10 mouse cellular contexts compared by ENCODE assay signal in genomic region chr17:44351499-44352117, GRCm38 (mm10).
A peak's percentile ranks its signal among the peaks of the same experiment; 100 is the strongest.
DNase-seq lines count a peak whose midpoint lies in the region; ATAC-seq and TF ChIP-seq lines count a peak whose summit lies in the region.
"Had no signal": no experiment of that assay in that cellular context is flagged by ENCODE, and none has a peak within 500 bp of the region (broad histone marks: within the 10 kb centered on the region; RNA-seq: fewer than 3 reads in every experiment).

No protein-coding gene starts in this region.

- H3K9ac ChIP-seq in intestine, postnatal 0 days (ENCODE audit: low read depth, low read length), result 0 out of 2 replicates have a peak overlapping the region, but pooled peaks have one; percentile 11
- no peak overlapping the region for H3K9ac ChIP-seq in intestine, embryonic 15.5 days
- H3K9ac ChIP-seq in kidney, postnatal 0 days (ENCODE audit: low read depth, low read length), result no peak overlapping the region

- no peaks in the 10 kb centered on the region for H3K4me1 ChIP-seq in intestine, postnatal 0 days (replicated peaks; ENCODE audit: control insufficient read depth, insufficient read depth, low read length)
- no peaks in the 10 kb centered on the region for H3K4me1 ChIP-seq in intestine, embryonic 15.5 days (replicated peaks)
- H3K4me1 ChIP-seq in forebrain, embryonic 10.5 days, result peaks cover 26% of the 10 kb centered on the region
- H3K4me1 ChIP-seq in kidney, postnatal 0 days (replicated peaks; ENCODE audit: insufficient read depth, low read length), result 0 out of 2 replicates have a peak, but pooled peaks cover 5% of the 10 kb centered on the region

- no peaks in the 10 kb centered on the region for H3K27me3 ChIP-seq in intestine, postnatal 0 days (replicated peaks; ENCODE audit: control insufficient read depth, insufficient read depth, low read length)
- H3K27me3 ChIP-seq in intestine, embryonic 15.5 days (replicated peaks), result no peaks in the 10 kb centered on the region
- H3K27me3 ChIP-seq in forebrain, embryonic 10.5 days (ENCODE audit: poor library complexity, severe bottlenecking), result peaks cover 76% of the 10 kb centered on the region
- no peaks in the 10 kb centered on the region for H3K27me3 ChIP-seq in kidney, postnatal 0 days (ENCODE audit: insufficient read depth, low read length)

- no peaks in the 10 kb centered on the region for H3K9me3 ChIP-seq in intestine, postnatal 0 days (ENCODE audit: control insufficient read depth)
- H3K9me3 ChIP-seq in intestine, embryonic 15.5 days, result no peaks in the 10 kb centered on the region
- H3K9me3 ChIP-seq in forebrain, embryonic 10.5 days, result no peaks in the 10 kb centered on the region
- no peaks in the 10 kb centered on the region for H3K9me3 ChIP-seq in kidney, postnatal 0 days (replicated peaks; ENCODE audit: low read length)

- no peaks in the 10 kb centered on the region for H3K36me3 ChIP-seq in intestine, postnatal 0 days (ENCODE audit: control insufficient read depth, insufficient read depth)
- no peaks in the 10 kb centered on the region for H3K36me3 ChIP-seq in intestine, embryonic 15.5 days
- H3K36me3 ChIP-seq in forebrain, embryonic 10.5 days (replicated peaks), result no peaks in the 10 kb centered on the region
- no peaks in the 10 kb centered on the region for H3K36me3 ChIP-seq in kidney, postnatal 0 days (ENCODE audit: insufficient read depth, low read length)

- no peak overlapping the region for H3K4me2 ChIP-seq in intestine, postnatal 0 days (replicated peaks; ENCODE audit: low read depth)
- H3K4me2 ChIP-seq in intestine, embryonic 15.5 days (replicated peaks), result no peak overlapping the region
- no peak overlapping the region for H3K4me2 ChIP-seq in kidney, postnatal 0 days (ENCODE audit: low read length)

- no peak overlapping the region for H3K4me3 ChIP-seq in intestine, postnatal 0 days (ENCODE audit: low read depth, low read length)
- H3K4me3 ChIP-seq in intestine, embryonic 15.5 days (replicated peaks), result no peak overlapping the region
- H3K4me3 ChIP-seq in forebrain, embryonic 10.5 days, result no peak overlapping the region
- H3K4me3 ChIP-seq in kidney, postnatal 0 days (replicated peaks; ENCODE audit: low read depth, low read length), result no peak overlapping the region

- no peak for TF ChIP-seq CTCF in intestine, postnatal 0 days (IDR thresholded peaks at IDR 0.05; ENCODE audit: low read depth)
- TF ChIP-seq CTCF in kidney, postnatal 0 days (IDR thresholded peaks at IDR 0.05; ENCODE audit: low read depth), result peak; percentile 18; the same call in 1 of the 2 replicates

- no peak for ATAC-seq in intestine, postnatal 0 days
- ATAC-seq in intestine, embryonic 15.5 days, result no peak
- ATAC-seq in kidney, postnatal 0 days (replicated peaks; ENCODE audit: low FRiP score, low read depth), result 0 out of 2 replicates have a peak, but pooled peaks have one; percentile 9
- peak; percentile 20; the same call in 1 of the 2 replicates for ATAC-seq in neutrophil, adult 5-6 weeks (ENCODE audit: extremely low read depth, insufficient number of reproducible peaks, low FRiP score, poor library complexity, severe bottlenecking)
- ATAC-seq: inflammation-experienced regulatory T-cells, adult 6 months had no signal

- 86% methylated on average over 13 of the region's 13 CpGs for WGBS in intestine, postnatal 0 days
- WGBS in intestine, embryonic 15.5 days, result 76% methylated on average over 13 of the region's 13 CpGs
- 37% methylated on average over 13 of the region's 13 CpGs for WGBS in forebrain, embryonic 10.5 days
- 41% methylated on average over 13 of the region's 13 CpGs for WGBS in kidney, postnatal 0 days

- peak; percentile 40 for DNase-seq in forebrain, embryonic 10.5 days (ENCODE audit: extremely low spot score, low spot score)
- peak; percentile 19 for DNase-seq in kidney, postnatal 0 days (ENCODE audit: low spot score)
- no peak for DNase-seq in ovary, postnatal 36 days (ENCODE audit: low spot score)
- DNase-seq in right cerebral cortex, postnatal 4 days, result no peak
- no peak for DNase-seq in lung, postnatal 36 days
- DNase-seq: gastrocnemius, postnatal 14 days had no signal

- H3K27ac ChIP-seq in intestine, postnatal 0 days (ENCODE audit: low read depth, low read length), result no peak overlapping the region
- no peak overlapping the region for H3K27ac ChIP-seq in intestine, embryonic 15.5 days
- no peak overlapping the region for H3K27ac ChIP-seq in forebrain, embryonic 10.5 days
- H3K27ac ChIP-seq in kidney, postnatal 0 days, result no peak overlapping the region

Comparison
In these comparisons a context has a peak if more than half of its experiments do, and no peak if none do; other contexts are left out.
1. ATAC-seq: peak in kidney, postnatal 0 days (single experiment) and neutrophil, adult 5-6 weeks (single experiment); none in intestine, postnatal 0 days (single experiment) and intestine, embryonic 15.5 days (single experiment).
2. DNase-seq: peak in forebrain, embryonic 10.5 days (single experiment) and kidney, postnatal 0 days (single experiment); none in ovary, postnatal 36 days (single experiment), right cerebral cortex, postnatal 4 days (single experiment) and lung, postnatal 36 days (single experiment).